Mouse (Mus musculus) limb, embryonic 12.5 days (tissue): ENCODE results near the gene Slc25a22. TPM values are rescaled to one million over a fixed set of nuclear protein-coding genes. Genes with fewer than 3 reads are reported as not detected.
A peak's percentile ranks its signal among the peaks of the same experiment; 100 is the strongest.

ENCODE experiments used
- ATAC-seq: fragments of 200-750 bp; cut with Nextera tagmentation; 2 replicates; pipeline ENCODE4 v1.8.0; 2017; ENCODE audit warnings: low read depth, moderate TSS enrichment; ENCODE audit not compliant: insufficient number of reproducible peaks, insufficient read depth, low FRiP score, low TSS enrichment
- H3K27ac ChIP-seq: fragments of 300-500 bp; sonication (generic); 2 replicates; pipeline ENCODE4 v1.5.1; 2016; ENCODE audit warnings: mild to moderate bottlenecking, moderate library complexity
- H3K27me3 ChIP-seq: fragments of 300-500 bp; sonication (generic); 2 replicates; pipeline ENCODE4 v1.6.1; 2016; ENCODE audit warnings: mild to moderate bottlenecking, moderate library complexity
- H3K36me3 ChIP-seq: fragments of 300-500 bp; sonication (generic); 2 replicates; pipeline ENCODE4 v1.6.1; 2016; ENCODE audit warnings: mild to moderate bottlenecking, moderate library complexity
- H3K4me1 ChIP-seq: fragments of 300-500 bp; sonication (generic); replicated peaks from 2 replicates; pipeline ENCODE4 v1.6.1; 2016
- H3K4me2 ChIP-seq: fragments of 300-500 bp; sonication (generic); 2 replicates; pipeline ENCODE4 v1.6.1; 2016; ENCODE audit warnings: mild to moderate bottlenecking, moderate library complexity
- H3K4me3 ChIP-seq: fragments of 300-500 bp; sonication (generic); replicated peaks from 2 replicates; pipeline ENCODE4 v1.5.1; 2016; ENCODE audit warnings: mild to moderate bottlenecking
- H3K9ac ChIP-seq: fragments of 300-500 bp; sonication (generic); replicated peaks from 2 replicates; pipeline ENCODE4 v1.6.1; 2016; ENCODE audit warnings: mild to moderate bottlenecking, moderate library complexity
- H3K9me3 ChIP-seq: fragments of 300-500 bp; sonication (generic); 2 replicates; pipeline ENCODE4 v1.6.1; 2016; ENCODE audit warnings: mild to moderate bottlenecking, moderate library complexity
- WGBS: fragments of 180-500 bp; shearing (Covaris S2); methylation state at CpG from one replicate; pipeline ENCODE4 v1.1.7; 2016; 5-methylcytosine and 5-hydroxymethylcytosine counted together
- polyA plus RNA-seq: library from polyadenylated mRNA; unstranded; fragments of >200 nt; fragmentation: Nextera tagmentation; extraction: Ambion mirVana; gene quantifications from 2 replicates; pipeline ENCODE4 v1.2.1, GENCODE M21; 2016

The Slc25a22 gene
- polyA plus RNA-seq, 1 experiment from 2014 or later = 38.3 TPM

DNA sequence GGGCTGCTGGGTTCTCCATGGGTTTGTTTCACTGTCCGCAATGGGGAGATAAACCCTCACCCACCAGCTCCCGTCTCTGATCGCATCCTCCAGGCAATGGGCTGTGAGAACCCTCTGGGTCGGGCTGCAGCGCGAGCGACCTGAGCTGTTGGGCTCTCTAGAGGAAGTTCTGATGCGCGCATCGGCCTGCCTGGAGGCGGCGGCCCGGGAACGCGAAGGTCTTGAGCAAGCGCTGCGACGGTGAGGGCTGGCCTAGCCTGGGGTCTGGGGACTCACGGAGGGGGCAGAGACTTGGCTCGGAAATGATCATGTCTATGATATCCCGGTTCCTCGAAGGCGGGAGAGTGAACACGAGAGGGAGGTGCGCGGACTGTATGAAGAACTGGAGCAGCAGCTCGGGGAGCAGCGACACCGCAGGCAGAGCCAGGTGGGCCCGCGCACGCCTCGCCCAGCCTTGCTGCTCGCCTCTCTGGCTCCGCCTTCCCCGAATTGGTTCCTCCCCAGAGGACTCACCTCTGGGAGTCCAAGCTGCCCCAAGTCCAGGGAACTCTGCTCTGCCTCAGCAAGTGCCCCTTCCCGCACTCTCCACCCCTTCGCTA lies 27.0 kb upstream of the Slc25a22 start:
- H3K4me3 ChIP-seq = peak overlapping the region; percentile 30
- peaks cover 61% of the 10 kb centered on the region for H3K4me1 ChIP-seq
- peaks cover 69% of the 10 kb centered on the region for H3K27me3 ChIP-seq
- no peak for ATAC-seq
- H3K9me3 ChIP-seq = no peaks in the 10 kb centered on the region
- no peak overlapping the region; the same call in 1 of the 2 replicates for H3K9ac ChIP-seq
- H3K36me3 ChIP-seq = peaks cover 7% of the 10 kb centered on the region
- peak overlapping the region; percentile 56 for H3K4me2 ChIP-seq
- H3K27ac ChIP-seq = peak overlapping the region; percentile 41; the same call in 1 of the 2 replicates
- WGBS = 4% methylated on average over 38 of the region's 38 CpGs

DNA sequence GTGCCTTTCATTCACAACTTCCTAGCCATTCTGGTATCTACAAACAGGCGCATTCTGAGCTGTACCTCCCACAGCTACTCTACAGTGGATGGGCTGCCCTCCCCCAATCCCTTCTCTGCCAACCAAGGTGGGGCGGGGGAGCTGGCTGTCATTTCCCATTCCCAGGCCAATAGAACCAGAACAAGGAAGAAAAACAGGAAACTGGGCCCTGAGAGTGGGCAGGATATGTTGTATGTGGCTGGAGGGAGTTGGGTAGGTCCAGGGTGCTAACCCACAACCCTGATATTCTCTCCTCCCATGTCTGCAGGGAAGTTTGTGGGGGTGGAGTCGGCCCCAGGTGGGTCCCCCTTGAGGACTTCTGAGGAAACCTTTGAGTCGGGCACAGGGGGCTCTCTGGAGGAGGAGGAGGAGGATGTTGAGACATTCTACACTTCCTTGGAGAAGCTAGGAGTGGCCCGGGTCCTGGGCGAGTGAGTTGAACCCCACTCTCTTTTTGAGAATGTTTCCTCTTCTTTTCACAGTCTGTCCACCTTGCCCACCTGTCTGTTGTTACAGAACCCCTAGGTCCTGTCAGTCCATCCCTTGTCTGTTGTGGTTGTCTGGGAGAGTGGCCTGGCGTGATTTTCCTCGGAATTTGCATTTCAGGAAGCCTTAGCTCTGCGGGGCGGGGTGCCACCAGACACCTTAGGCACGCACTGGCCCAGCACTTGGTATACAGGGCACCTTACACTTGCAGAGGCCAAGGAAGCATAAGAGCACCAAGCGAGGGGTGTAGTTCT lies 26.3 kb upstream of the Slc25a22 start:
- peaks cover 54% of the 10 kb centered on the region for H3K4me1 ChIP-seq
- H3K27me3 ChIP-seq = peaks cover 76% of the 10 kb centered on the region
- no peak overlapping the region for H3K27ac ChIP-seq
- 25% methylated on average over 12 of the region's 12 CpGs for WGBS
- H3K9me3 ChIP-seq = no peaks in the 10 kb centered on the region
- no peak for ATAC-seq
- peaks cover 8% of the 10 kb centered on the region; the same call in 1 of the 2 replicates for H3K36me3 ChIP-seq
- no peak overlapping the region; the same call in 1 of the 2 replicates for H3K9ac ChIP-seq
- H3K4me3 ChIP-seq = peak overlapping the region; percentile 30
- H3K4me2 ChIP-seq = peak overlapping the region; percentile 56

DNA sequence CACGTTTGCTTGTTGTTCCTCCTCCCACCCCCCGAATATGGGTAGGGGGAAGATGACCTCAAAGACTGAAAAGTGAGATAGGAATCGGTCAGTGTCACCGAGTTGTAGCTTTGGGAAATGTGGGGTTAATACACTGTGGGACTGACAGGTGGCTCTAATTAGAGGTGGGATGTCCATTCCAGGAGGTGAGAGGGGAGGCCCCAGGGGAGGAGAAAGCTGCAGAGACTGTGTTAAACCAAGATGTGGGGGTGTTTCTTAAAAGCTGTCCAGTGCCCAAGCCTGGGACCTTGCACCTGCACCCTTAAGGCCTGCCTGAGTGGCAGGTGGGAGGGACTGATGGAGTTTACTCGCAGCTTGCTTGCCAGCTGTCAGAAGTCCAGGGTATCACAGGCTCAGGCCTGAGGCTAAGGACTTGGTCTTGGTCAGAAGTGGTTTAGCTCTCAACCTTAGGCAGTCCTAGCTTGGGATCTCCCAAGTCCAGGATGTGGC lies 24.7 kb upstream of the Slc25a22 start:
- peaks cover 8% of the 10 kb centered on the region; the same call in 1 of the 2 replicates for H3K36me3 ChIP-seq
- peaks cover 84% of the 10 kb centered on the region for H3K27me3 ChIP-seq
- WGBS = 7% methylated on average over 5 of the region's 5 CpGs
- no peak overlapping the region for H3K27ac ChIP-seq
- peak overlapping the region; percentile 42; the same call in 1 of the 2 replicates for H3K4me3 ChIP-seq
- no peak for ATAC-seq
- H3K9me3 ChIP-seq = no peaks in the 10 kb centered on the region
- H3K4me1 ChIP-seq = peaks cover 41% of the 10 kb centered on the region
- H3K4me2 ChIP-seq = peak overlapping the region; percentile 78
- H3K9ac ChIP-seq = peak overlapping the region; percentile 58; the same call in 1 of the 2 replicates

DNA sequence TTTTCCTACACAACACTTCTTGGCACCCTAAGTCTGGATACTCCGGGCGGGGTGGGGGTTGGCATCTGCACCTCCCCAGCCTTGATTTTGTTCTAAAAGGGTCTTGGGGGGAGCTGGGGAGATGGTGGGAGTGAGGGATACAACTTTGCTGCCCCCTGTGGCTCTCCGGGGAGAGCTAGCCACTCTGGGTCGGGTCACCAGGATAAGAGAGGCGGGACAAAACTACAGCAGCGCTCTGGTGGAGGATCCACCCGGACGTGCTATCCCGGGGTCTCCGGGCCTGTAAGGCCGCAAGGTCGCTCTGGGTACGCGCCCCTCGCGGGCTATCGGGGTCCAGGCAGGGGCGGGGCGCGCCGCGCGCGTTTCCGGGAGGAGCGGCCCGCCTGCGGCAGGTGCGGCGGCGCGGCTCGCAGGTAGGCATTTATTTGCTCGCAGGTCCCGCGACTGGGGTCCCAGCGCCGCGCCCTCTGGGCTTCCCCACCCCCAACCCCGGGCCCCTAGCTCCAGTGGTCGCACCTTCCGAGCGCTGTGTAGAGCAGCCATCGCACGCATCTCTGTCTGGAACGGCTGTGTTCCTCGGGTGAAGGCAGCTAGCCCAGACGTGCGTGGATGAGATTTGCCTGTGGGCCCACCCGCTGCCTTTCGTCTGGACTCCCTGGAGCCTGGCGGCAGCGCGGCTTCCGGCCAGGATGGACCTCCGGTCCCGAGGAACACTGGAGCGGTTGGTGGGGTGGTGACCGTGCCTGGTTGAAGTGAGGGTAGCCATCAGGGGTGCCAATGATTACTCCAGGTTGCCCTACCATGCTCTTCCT lies 24.0 kb upstream of the Slc25a22 start:
- no peaks in the 10 kb centered on the region for H3K9me3 ChIP-seq
- H3K27me3 ChIP-seq = peaks cover 91% of the 10 kb centered on the region
- H3K4me2 ChIP-seq = peak overlapping the region; percentile 78
- ATAC-seq = no peak
- 2% methylated on average over 58 of the region's 59 CpGs for WGBS
- peaks cover 36% of the 10 kb centered on the region for H3K4me1 ChIP-seq
- H3K36me3 ChIP-seq = peaks cover 8% of the 10 kb centered on the region; the same call in 1 of the 2 replicates
- peak overlapping the region; percentile 58 for H3K9ac ChIP-seq
- H3K27ac ChIP-seq = no peak overlapping the region
- peak overlapping the region; percentile 42 for H3K4me3 ChIP-seq

DNA sequence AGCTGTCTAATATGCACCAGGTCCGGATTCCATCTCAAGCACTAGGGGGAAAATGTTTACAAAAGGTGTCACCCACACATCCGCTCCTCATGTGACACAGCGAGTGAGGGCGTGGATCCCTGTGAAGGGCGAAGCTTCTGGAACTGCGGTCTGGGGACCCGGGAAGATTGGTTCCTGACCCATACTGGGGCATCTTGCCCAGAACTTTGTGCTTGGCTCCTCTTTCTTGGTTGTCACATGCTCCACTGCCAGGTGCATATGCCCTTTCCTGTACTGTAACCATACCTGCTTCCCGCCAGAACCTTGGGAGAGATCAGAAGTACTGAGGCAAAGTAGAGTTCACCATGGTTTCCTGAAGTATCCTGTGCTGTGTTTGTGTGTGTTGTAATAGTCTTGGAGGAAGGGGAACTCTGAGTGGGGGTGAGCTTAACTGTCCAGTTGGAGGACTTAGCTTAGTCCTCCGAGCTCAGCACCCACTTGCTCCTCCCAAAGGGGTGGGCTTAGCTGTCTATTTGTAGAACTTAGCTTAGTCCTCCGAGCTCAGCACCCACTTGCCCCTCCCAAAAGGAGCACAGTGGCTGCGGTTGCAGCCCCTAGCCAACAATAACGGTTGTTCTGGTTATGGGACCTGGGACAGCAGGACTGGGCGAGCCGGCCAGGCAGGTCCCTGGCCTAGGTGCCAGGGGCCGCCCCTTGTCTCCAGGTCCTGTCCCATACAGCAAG lies 22.9 kb upstream of the Slc25a22 start, which contains the start of gene Cracr2b:
Gene Cracr2b, plus strand, starts transcription at position 704 of the 723 bp plus-strand sequence.
- no peak for ATAC-seq
- Histone ChIP-seq H3K27me3 (peaks cover 82% of the 10 kb centered on the region), H3K27ac (no peak within 1 kb of the TSS)

DNA sequence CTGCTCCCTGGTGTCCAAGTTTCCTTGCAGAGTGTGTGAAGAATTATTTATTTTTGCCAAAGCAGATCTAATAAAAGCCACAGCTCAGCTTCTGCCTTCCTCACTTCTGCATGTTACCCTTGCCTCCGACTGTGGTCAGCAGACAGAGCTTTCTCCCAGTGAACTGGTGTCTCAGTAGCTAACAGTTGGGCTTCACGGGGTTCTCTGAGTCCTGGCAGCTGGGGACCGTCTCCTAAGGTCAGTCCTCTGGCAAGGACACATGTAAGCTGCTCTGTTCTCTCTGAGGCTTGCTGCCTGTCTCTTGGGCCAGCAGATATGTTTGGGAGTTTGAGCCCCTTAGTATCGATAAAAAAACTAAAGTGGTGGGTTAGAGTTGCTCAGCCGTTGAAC lies 22.3 kb upstream of the Slc25a22 start:
- Histone ChIP-seq H3K4me1 (peaks cover 34% of the 10 kb centered on the region), H3K36me3 (peaks cover 8% of the 10 kb centered on the region; the same call in 1 of the 2 replicates), H3K4me2 (no peak overlapping the region), H3K27me3 (peaks cover 76% of the 10 kb centered on the region), H3K27ac (no peak overlapping the region), H3K9ac (no peak overlapping the region), H3K4me3 (no peak overlapping the region), H3K9me3 (no peaks in the 10 kb centered on the region)
- no peak for ATAC-seq
- WGBS = 72% methylated on average over 5 of the region's 5 CpGs

More for the DNA sequence above, 22.9 kb upstream of the Slc25a22 start, which contains the start of gene Cracr2b:
- WGBS = 71% methylated on average over 15 of the region's 15 CpGs
- Histone ChIP-seq H3K4me1 (peaks cover 37% of the 10 kb centered on the region), H3K9me3 (no peaks in the 10 kb centered on the region), H3K4me3 (peak within 1 kb of the TSS; percentile 42), H3K4me2 (peak within 1 kb of the TSS; percentile 78), H3K36me3 (peaks cover 8% of the 10 kb centered on the region; the same call in 1 of the 2 replicates), H3K9ac (peak within 1 kb of the TSS; percentile 58)

DNA sequence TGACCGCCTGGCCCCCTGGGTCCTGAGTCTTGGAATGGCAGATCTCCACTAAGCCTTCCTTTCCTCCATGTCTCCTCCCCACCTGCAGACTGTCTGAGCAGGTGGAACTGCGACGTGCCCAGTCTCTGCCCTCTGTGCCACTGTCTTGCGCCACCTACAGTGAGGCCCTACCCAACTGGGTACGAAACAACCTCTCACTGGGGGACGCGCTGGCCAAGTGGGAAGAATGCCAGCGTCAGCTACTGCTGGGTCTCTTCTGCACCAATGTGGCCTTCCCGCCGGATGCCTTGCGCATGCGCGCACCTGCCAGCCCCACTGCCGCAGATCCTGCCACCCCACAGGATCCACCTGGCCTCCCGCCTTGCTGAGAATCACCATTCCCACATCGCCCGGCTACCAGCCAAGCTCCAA lies 21.6 kb upstream of the Slc25a22 start:
- Histone ChIP-seq H3K4me3 (no peak overlapping the region), H3K27ac (no peak overlapping the region), H3K9me3 (no peaks in the 10 kb centered on the region), H3K4me2 (no peak overlapping the region), H3K4me1 (peaks cover 33% of the 10 kb centered on the region), H3K27me3 (peaks cover 69% of the 10 kb centered on the region), H3K36me3 (peaks cover 8% of the 10 kb centered on the region; the same call in 1 of the 2 replicates), H3K9ac (no peak overlapping the region)
- ATAC-seq = no peak
- 90% methylated on average over 17 of the region's 17 CpGs for WGBS

DNA sequence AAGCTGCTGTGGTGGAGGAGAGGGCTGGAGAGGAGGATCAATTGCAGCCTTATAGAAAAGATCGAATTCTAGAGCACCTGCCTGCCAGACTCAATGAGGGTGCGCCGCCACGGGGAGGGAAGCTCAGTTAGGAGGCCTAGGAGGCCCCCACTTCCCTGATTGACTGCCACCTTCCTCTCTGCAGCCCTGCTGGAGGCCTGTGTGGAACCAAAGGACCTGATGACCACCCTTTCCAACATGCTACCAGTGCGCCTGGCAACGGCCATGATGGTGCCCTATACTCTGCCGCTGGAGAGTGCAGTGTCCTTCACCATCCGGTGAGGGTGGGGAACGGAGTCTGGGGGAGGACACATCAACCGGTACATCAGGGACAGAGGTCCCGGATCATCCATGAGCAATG lies 21.0 kb upstream of the Slc25a22 start:
- no peak overlapping the region for H3K4me3 ChIP-seq
- no peak overlapping the region for H3K9ac ChIP-seq
- H3K4me2 ChIP-seq = no peak overlapping the region
- 91% methylated on average over 11 of the region's 11 CpGs for WGBS
- H3K27ac ChIP-seq = no peak overlapping the region
- H3K36me3 ChIP-seq = peaks cover 8% of the 10 kb centered on the region; the same call in 1 of the 2 replicates
- H3K27me3 ChIP-seq = peaks cover 63% of the 10 kb centered on the region
- no peaks in the 10 kb centered on the region for H3K9me3 ChIP-seq
- no peak for ATAC-seq
- H3K4me1 ChIP-seq = peaks cover 30% of the 10 kb centered on the region

DNA sequence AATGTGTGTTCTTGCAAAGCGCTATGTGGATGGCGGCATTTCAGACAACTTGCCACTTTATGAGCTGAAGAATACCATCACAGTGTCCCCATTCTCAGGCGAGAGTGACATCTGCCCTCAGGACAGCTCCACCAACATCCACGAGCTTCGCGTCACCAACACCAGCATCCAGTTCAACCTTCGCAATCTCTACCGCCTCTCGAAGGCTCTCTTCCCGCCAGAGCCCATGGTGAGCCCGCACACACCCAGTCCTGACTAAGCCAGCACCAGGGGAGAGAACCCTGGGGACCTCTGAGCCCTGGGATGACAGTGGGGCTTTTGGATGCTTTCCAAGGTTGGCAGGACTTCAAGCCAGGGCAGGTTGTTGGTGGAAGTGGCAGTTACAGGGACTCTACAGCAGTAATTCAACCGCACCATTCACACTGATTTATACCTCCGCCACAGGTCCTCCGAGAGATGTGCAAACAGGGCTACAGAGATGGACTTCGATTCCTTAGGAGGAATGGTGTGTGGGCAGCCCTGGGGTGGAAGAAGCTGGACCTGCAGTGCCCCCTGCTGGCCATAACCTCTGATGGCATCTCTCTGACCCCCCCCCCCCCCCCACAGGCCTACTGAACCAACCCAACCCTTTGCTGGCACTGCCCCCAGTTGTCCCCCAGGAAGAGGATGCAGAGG lies 20.4 kb upstream of the Slc25a22 start:
- peaks cover 30% of the 10 kb centered on the region for H3K4me1 ChIP-seq
- WGBS = 75% methylated on average over 15 of the region's 15 CpGs
- no peak overlapping the region for H3K4me2 ChIP-seq
- peaks cover 57% of the 10 kb centered on the region for H3K27me3 ChIP-seq
- ATAC-seq = no peak
- no peak overlapping the region for H3K27ac ChIP-seq
- no peaks in the 10 kb centered on the region for H3K9me3 ChIP-seq
- H3K4me3 ChIP-seq = no peak overlapping the region
- no peak overlapping the region for H3K9ac ChIP-seq
- peaks cover 8% of the 10 kb centered on the region; the same call in 1 of the 2 replicates for H3K36me3 ChIP-seq

DNA sequence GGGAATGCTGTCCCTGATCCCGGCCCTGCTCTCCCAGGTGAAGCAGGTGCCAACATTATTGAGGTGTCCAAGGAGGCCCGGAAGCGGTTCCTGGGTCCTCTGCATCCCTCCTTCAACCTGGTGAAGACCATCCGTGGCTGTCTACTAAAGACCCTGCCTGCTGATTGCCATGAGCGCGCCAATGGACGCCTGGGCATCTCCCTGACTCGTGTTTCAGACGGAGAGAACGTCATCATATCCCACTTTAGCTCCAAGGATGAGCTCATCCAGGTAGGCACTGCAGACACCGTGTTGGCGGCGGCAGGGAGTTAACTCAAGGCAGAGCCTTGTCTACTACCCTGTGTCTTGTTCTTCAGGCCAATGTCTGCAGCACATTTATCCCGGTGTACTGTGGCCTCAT lies 19.5 kb upstream of the Slc25a22 start:
- Histone ChIP-seq H3K4me2 (no peak overlapping the region), H3K9ac (no peak overlapping the region), H3K36me3 (peaks cover 10% of the 10 kb centered on the region), H3K27me3 (peaks cover 49% of the 10 kb centered on the region), H3K9me3 (no peaks in the 10 kb centered on the region), H3K4me1 (peaks cover 26% of the 10 kb centered on the region), H3K4me3 (no peak overlapping the region), H3K27ac (no peak overlapping the region)
- no peak for ATAC-seq
- WGBS = 91% methylated on average over 14 of the region's 14 CpGs
